Mouse (Mus musculus): ENCODE results near the gene Dpep3. TPM values are rescaled to one million over a fixed set of nuclear protein-coding genes. Genes with fewer than 3 reads are reported as not detected.

Gene Dpep3
- polyA plus RNA-seq, 1 experiment from 2014 or later, result not detected

GRCm38 (mm10) chr8:106001908-106002307 is 22.7 kb upstream of the Dpep3 start:
- H3K9ac ChIP-seq (ENCODE audit: low read depth, low read length), result no peak overlapping the region
- no peaks in the 10 kb centered on the region for H3K9me3 ChIP-seq (ENCODE audit: control insufficient read depth)
- H3K4me2 ChIP-seq (replicated peaks; ENCODE audit: low read depth), result no peak overlapping the region
- H3K4me1 ChIP-seq (replicated peaks; ENCODE audit: control insufficient read depth, insufficient read depth, low read length), result no peaks in the 10 kb centered on the region
- no peak overlapping the region for H3K4me3 ChIP-seq (ENCODE audit: low read depth, low read length)
- WGBS, result 83% methylated on average over 4 of the region's 4 CpGs
- TF ChIP-seq CTCF (IDR thresholded peaks at IDR 0.05; ENCODE audit: low read depth), result no peak
- H3K36me3 ChIP-seq (ENCODE audit: control insufficient read depth, insufficient read depth), result no peaks in the 10 kb centered on the region
- H3K27me3 ChIP-seq (replicated peaks; ENCODE audit: control insufficient read depth, insufficient read depth, low read length), result no peaks in the 10 kb centered on the region
- no peak for ATAC-seq
- no peak overlapping the region for H3K27ac ChIP-seq (ENCODE audit: low read depth, low read length)

DNA sequence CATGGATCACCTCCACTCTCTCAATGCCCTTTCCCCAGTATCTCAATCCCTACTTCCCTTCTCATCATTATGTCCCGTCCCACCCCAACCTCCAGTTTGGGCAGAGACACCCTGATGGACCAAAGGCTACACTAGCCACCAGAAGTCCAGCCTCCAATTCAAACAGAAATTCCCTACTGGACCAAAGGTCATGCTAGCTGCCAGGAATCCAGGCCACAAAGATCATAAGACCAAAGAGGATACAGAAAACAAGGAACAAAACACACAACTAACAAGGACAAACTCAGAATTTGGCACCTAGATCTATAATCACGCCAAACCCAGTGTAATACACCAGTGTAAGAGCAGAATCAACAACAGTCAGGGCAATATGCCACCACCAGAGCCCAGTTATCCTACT is 19.7 kb upstream of the Dpep3 start:
- Histone ChIP-seq H3K27me3 (replicated peaks; ENCODE audit: control insufficient read depth, insufficient read depth, low read length) (no peaks in the 10 kb centered on the region), H3K27ac (ENCODE audit: low read depth, low read length) (no peak overlapping the region), H3K4me2 (replicated peaks; ENCODE audit: low read depth) (no peak overlapping the region), H3K9me3 (ENCODE audit: control insufficient read depth) (no peaks in the 10 kb centered on the region), H3K9ac (ENCODE audit: low read depth, low read length) (no peak overlapping the region), H3K4me1 (replicated peaks; ENCODE audit: control insufficient read depth, insufficient read depth, low read length) (no peaks in the 10 kb centered on the region), H3K4me3 (ENCODE audit: low read depth, low read length) (no peak overlapping the region), H3K36me3 (ENCODE audit: control insufficient read depth, insufficient read depth) (no peaks in the 10 kb centered on the region)
- TF ChIP-seq CTCF (IDR thresholded peaks at IDR 0.05; ENCODE audit: low read depth), result no peak
- no peak for ATAC-seq
- 83% methylated on average over 2 of the region's 2 CpGs for WGBS

DNA sequence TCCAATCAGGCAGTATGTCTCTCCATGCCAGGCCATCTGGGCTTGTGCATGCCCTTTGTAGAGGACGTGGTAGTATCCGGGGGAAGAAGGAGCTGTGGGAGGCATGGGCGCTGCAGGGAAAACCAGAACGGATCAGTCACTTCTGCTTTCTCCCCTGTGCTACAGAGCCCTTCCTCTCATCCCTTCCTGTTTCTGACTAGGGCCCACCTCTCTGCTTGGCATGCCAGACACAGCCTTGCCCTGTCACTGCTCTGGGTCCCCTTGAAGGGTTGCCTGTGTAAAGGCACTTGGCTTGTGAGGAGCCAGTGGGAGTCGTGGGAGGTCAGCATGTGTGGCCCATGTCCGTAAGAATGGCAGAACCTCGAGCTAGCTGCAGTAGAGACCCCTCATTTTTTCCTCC is 17.1 kb upstream of the Dpep3 start:
- no peak overlapping the region for H3K9ac ChIP-seq (ENCODE audit: low read depth, low read length)
- no peak overlapping the region for H3K4me2 ChIP-seq (replicated peaks; ENCODE audit: low read depth)
- H3K9me3 ChIP-seq (ENCODE audit: control insufficient read depth), result no peaks in the 10 kb centered on the region
- ATAC-seq, result no peak
- H3K27me3 ChIP-seq (replicated peaks; ENCODE audit: control insufficient read depth, insufficient read depth, low read length), result no peaks in the 10 kb centered on the region
- no peak overlapping the region for H3K4me3 ChIP-seq (ENCODE audit: low read depth, low read length)
- H3K4me1 ChIP-seq (replicated peaks; ENCODE audit: control insufficient read depth, insufficient read depth, low read length), result no peaks in the 10 kb centered on the region
- WGBS, result 71% methylated on average over 7 of the region's 7 CpGs
- no peak for TF ChIP-seq CTCF (IDR thresholded peaks at IDR 0.05; ENCODE audit: low read depth)
- no peak overlapping the region for H3K27ac ChIP-seq (ENCODE audit: low read depth, low read length)
- no peaks in the 10 kb centered on the region for H3K36me3 ChIP-seq (ENCODE audit: control insufficient read depth, insufficient read depth)

GRCm38 (mm10) chr8:105993226-105993625 is 14.0 kb upstream of the Dpep3 start:
- Histone ChIP-seq H3K4me3 (ENCODE audit: low read depth, low read length) (no peak overlapping the region), H3K9ac (ENCODE audit: low read depth, low read length) (no peak overlapping the region), H3K4me1 (replicated peaks; ENCODE audit: control insufficient read depth, insufficient read depth, low read length) (no peaks in the 10 kb centered on the region), H3K27ac (ENCODE audit: low read depth, low read length) (no peak overlapping the region), H3K27me3 (replicated peaks; ENCODE audit: control insufficient read depth, insufficient read depth, low read length) (no peaks in the 10 kb centered on the region), H3K4me2 (replicated peaks; ENCODE audit: low read depth) (no peak overlapping the region), H3K9me3 (ENCODE audit: control insufficient read depth) (no peaks in the 10 kb centered on the region), H3K36me3 (ENCODE audit: control insufficient read depth, insufficient read depth) (no peaks in the 10 kb centered on the region)
- no peak for ATAC-seq
- no peak for TF ChIP-seq CTCF (IDR thresholded peaks at IDR 0.05; ENCODE audit: low read depth)
- 54% methylated on average over 4 of the region's 4 CpGs for WGBS

DNA sequence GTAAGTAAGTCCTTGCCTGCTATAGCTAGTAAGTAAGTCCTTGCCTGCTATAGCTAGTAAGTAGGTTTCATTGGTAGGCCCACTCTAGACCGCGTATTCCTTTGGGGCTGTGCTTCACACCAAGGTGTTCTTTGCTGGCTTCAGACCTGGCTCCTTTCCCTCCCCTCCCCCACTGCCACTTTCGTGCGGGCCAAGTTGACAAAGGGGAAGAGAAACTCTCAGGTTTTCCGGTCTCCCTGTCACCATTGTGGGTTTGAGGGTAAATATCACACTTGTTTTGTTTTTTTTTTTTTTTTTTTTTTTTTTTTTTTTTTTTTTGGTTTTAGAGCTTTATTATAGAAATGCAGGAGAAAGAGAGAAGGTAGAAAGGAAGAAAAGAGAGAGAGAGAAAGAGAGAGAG is 13.3 kb upstream of the Dpep3 start:
- no peaks in the 10 kb centered on the region for H3K4me1 ChIP-seq (replicated peaks; ENCODE audit: control insufficient read depth, insufficient read depth, low read length)
- no peak overlapping the region for H3K4me3 ChIP-seq (ENCODE audit: low read depth, low read length)
- TF ChIP-seq CTCF (IDR thresholded peaks at IDR 0.05; ENCODE audit: low read depth), result no peak
- H3K36me3 ChIP-seq (ENCODE audit: control insufficient read depth, insufficient read depth), result no peaks in the 10 kb centered on the region
- no peak overlapping the region for H3K9ac ChIP-seq (ENCODE audit: low read depth, low read length)
- 66% methylated on average over 5 of the region's 5 CpGs for WGBS
- ATAC-seq, result no peak
- H3K27me3 ChIP-seq (replicated peaks; ENCODE audit: control insufficient read depth, insufficient read depth, low read length), result no peaks in the 10 kb centered on the region
- no peak overlapping the region for H3K27ac ChIP-seq (ENCODE audit: low read depth, low read length)
- no peak overlapping the region for H3K4me2 ChIP-seq (replicated peaks; ENCODE audit: low read depth)
- H3K9me3 ChIP-seq (ENCODE audit: control insufficient read depth), result no peaks in the 10 kb centered on the region

GRCm38 (mm10) chr8:105991546-105991945 is 12.3 kb upstream of the Dpep3 start:
- ATAC-seq, result no peak
- no peaks in the 10 kb centered on the region for H3K9me3 ChIP-seq (ENCODE audit: control insufficient read depth)
- H3K36me3 ChIP-seq (ENCODE audit: control insufficient read depth, insufficient read depth), result no peaks in the 10 kb centered on the region
- H3K27me3 ChIP-seq (replicated peaks; ENCODE audit: control insufficient read depth, insufficient read depth, low read length), result no peaks in the 10 kb centered on the region
- no peak overlapping the region for H3K9ac ChIP-seq (ENCODE audit: low read depth, low read length)
- H3K27ac ChIP-seq (ENCODE audit: low read depth, low read length), result no peak overlapping the region; the same call in 1 of the 2 replicates
- no peak for TF ChIP-seq CTCF (IDR thresholded peaks at IDR 0.05; ENCODE audit: low read depth)
- H3K4me2 ChIP-seq (replicated peaks; ENCODE audit: low read depth), result peak overlapping the region; percentile 14; the same call in 1 of the 2 replicates
- H3K4me3 ChIP-seq (ENCODE audit: low read depth, low read length), result no peak overlapping the region
- H3K4me1 ChIP-seq (replicated peaks; ENCODE audit: control insufficient read depth, insufficient read depth, low read length), result no peaks in the 10 kb centered on the region
- 54% methylated on average over 2 of the region's 2 CpGs for WGBS

- Histone ChIP-seq H3K9ac (ENCODE audit: low read depth, low read length) (no peak within 1 kb of the TSS; the same call in 1 of the 2 replicates), H3K27ac (ENCODE audit: low read depth, low read length) (no peak within 1 kb of the TSS; the same call in 1 of the 2 replicates), H3K4me3 (ENCODE audit: low read depth, low read length) (no peak within 1 kb of the TSS)
Measured at GRCm38 (mm10) chr8:105990856-105991387, 11.7 kb upstream of the Dpep3 start, which contains the start of gene Dus2. TSS of gene Dus2 (plus strand) at chr8:105991337.

More at GRCm38 (mm10) chr8:105990856-105991387, 11.7 kb upstream of the Dpep3 start, which contains the start of gene Dus2:
- Histone ChIP-seq H3K36me3 (ENCODE audit: control insufficient read depth, insufficient read depth) (no peaks in the 10 kb centered on the region), H3K27me3 (replicated peaks; ENCODE audit: control insufficient read depth, insufficient read depth, low read length) (no peaks in the 10 kb centered on the region), H3K4me1 (replicated peaks; ENCODE audit: control insufficient read depth, insufficient read depth, low read length) (no peaks in the 10 kb centered on the region), H3K4me2 (replicated peaks; ENCODE audit: low read depth) (peak within 1 kb of the TSS; percentile 14), H3K9me3 (ENCODE audit: control insufficient read depth) (no peaks in the 10 kb centered on the region)
- TF ChIP-seq CTCF (IDR thresholded peaks at IDR 0.05; ENCODE audit: low read depth), result peak; percentile 95
- ATAC-seq, result peak; percentile 77
- 7% methylated on average over 15 of the region's 15 CpGs for WGBS
